Mouse (Mus musculus) embryonic facial prominence, embryonic 14.5 days (tissue): ENCODE data around the gene Bglap3. TPM values are rescaled to one million over a fixed set of nuclear protein-coding genes. Genes with fewer than 3 reads are reported as not detected.

Experiments used
- ATAC-seq: fragments of 200-750 bp; cut with Nextera tagmentation; 2 replicates; pipeline ENCODE4 v1.8.0; 2017; ENCODE audit warnings: low read depth, moderate number of reproducible peaks, moderate TSS enrichment
- DNase-seq: peaks from one replicate; pipeline ENCODE4 v3.0.0-alpha.2; 2015; ENCODE audit warnings: low spot score
- H3K27ac ChIP-seq: fragments of 300-500 bp; sonication (generic); replicated peaks from 2 replicates; pipeline ENCODE4 v1.5.1; 2014; ENCODE audit warnings: low read depth, mild to moderate bottlenecking, low read length, moderate library complexity
- H3K27me3 ChIP-seq: fragments of 300-500 bp; sonication (generic); replicated peaks from 2 replicates; pipeline ENCODE4 v1.6.1; 2014; ENCODE audit warnings: low read length; ENCODE audit not compliant: control insufficient read depth, insufficient read depth
- H3K36me3 ChIP-seq: fragments of 300-500 bp; sonication (generic); 2 replicates; pipeline ENCODE4 v1.6.1; 2014; ENCODE audit warnings: low read length, mixed read lengths; ENCODE audit not compliant: control insufficient read depth, insufficient read depth
- H3K4me1 ChIP-seq: fragments of 300-500 bp; sonication (generic); 2 replicates; pipeline ENCODE4 v1.6.1; 2014; ENCODE audit warnings: antibody characterized with exemption, low read length; ENCODE audit not compliant: control insufficient read depth, insufficient read depth
- H3K4me2 ChIP-seq: fragments of 300-500 bp; sonication (generic); 2 replicates; pipeline ENCODE4 v1.6.1; 2014; ENCODE audit warnings: low read depth, mild to moderate bottlenecking, low read length, moderate library complexity, mixed read lengths
- H3K4me3 ChIP-seq: fragments of 300-500 bp; sonication (generic); 2 replicates; pipeline ENCODE4 v1.5.1; 2014; ENCODE audit warnings: low read depth, mild to moderate bottlenecking, low read length
- H3K9ac ChIP-seq: fragments of 300-500 bp; sonication (generic); 2 replicates; pipeline ENCODE4 v1.6.1; 2014; ENCODE audit warnings: low read depth, mild to moderate bottlenecking, low read length, moderate library complexity, mixed read lengths
- H3K9me3 ChIP-seq: fragments of 300-500 bp; sonication (generic); 2 replicates; pipeline ENCODE4 v1.6.1; 2016; ENCODE audit warnings: low read length; ENCODE audit not compliant: control insufficient read depth
- WGBS: fragments of 180-500 bp; shearing (Covaris S2); extraction: QIAGEN DNeasy Blood & Tissue Kit; methylation state at CpG from one replicate; pipeline ENCODE4 v1.1.7; 2014; 5-methylcytosine and 5-hydroxymethylcytosine counted together
- polyA plus RNA-seq: library from polyadenylated mRNA; unstranded; fragments of >200 nt; fragmentation: Nextera tagmentation; extraction: Ambion mirVana; gene quantifications from 2 replicates; pipeline ENCODE4 v1.2.1, GENCODE M21; 2014

The Bglap3 gene
- polyA plus RNA-seq, 1 experiment from 2014 or later: 4.6 TPM

GRCm38 (mm10) chr3:88359584-88359983, 13.0 kb downstream of the Bglap3 start:
- no peak overlapping the region for H3K4me2 ChIP-seq
- H3K36me3 ChIP-seq: peaks cover 79% of the 10 kb centered on the region
- 0 out of 2 replicates have a peak, but pooled peaks cover 2% of the 10 kb centered on the region for H3K4me1 ChIP-seq
- H3K4me3 ChIP-seq: no peak overlapping the region
- no peaks in the 10 kb centered on the region for H3K27me3 ChIP-seq
- H3K9ac ChIP-seq: no peak overlapping the region
- H3K9me3 ChIP-seq: no peaks in the 10 kb centered on the region
- H3K27ac ChIP-seq: no peak overlapping the region
- ATAC-seq (peak; percentile 19; the same call in 1 of the 2 replicates), DNase-seq (peak; percentile 66)
- WGBS: 60% methylated on average over 5 of the region's 5 CpGs

- no peak overlapping the region for H3K9ac ChIP-seq
- H3K4me3 ChIP-seq: no peak overlapping the region
- WGBS: 97% methylated on average over 8 of the region's 8 CpGs
- H3K27me3 ChIP-seq: no peaks in the 10 kb centered on the region
- H3K9me3 ChIP-seq: no peaks in the 10 kb centered on the region
- no peak overlapping the region for H3K27ac ChIP-seq
- peaks cover 98% of the 10 kb centered on the region for H3K36me3 ChIP-seq
- DNase-seq (no peak), ATAC-seq (no peak)
- no peaks in the 10 kb centered on the region for H3K4me1 ChIP-seq
- no peak overlapping the region for H3K4me2 ChIP-seq
Observed at GRCm38 (mm10) chr3:88354396-88355165, 18.0 kb downstream of the Bglap3 start.

DNA sequence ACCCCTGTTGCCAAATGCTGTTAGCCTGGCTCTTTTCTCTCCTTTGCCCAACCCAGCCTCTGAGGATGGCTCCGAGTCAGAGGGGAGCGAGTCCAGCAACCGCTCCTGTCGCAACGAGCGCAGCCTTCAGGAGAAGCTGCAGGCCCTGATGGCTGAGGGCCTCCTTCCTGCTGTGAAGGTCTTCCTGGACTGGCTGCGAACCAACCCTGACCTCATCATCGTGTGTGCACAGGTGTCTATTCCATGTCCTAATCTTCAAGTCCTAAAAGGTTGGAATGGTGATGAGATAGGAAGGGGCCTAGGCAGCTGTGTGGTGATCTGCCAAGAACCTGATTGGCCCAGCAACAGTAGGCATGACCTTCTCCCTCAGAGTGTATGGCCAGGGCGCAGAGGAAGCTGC, 19.6 kb downstream of the Bglap3 start:
- Histone ChIP-seq H3K27ac (no peak overlapping the region), H3K36me3 (peaks cover 98% of the 10 kb centered on the region), H3K4me2 (no peak overlapping the region), H3K4me3 (no peak overlapping the region), H3K4me1 (no peaks in the 10 kb centered on the region), H3K9me3 (no peaks in the 10 kb centered on the region), H3K9ac (no peak overlapping the region), H3K27me3 (no peaks in the 10 kb centered on the region)
- WGBS: 90% methylated on average over 9 of the region's 9 CpGs
- no peak for DNase-seq
- no peak for ATAC-seq

DNA sequence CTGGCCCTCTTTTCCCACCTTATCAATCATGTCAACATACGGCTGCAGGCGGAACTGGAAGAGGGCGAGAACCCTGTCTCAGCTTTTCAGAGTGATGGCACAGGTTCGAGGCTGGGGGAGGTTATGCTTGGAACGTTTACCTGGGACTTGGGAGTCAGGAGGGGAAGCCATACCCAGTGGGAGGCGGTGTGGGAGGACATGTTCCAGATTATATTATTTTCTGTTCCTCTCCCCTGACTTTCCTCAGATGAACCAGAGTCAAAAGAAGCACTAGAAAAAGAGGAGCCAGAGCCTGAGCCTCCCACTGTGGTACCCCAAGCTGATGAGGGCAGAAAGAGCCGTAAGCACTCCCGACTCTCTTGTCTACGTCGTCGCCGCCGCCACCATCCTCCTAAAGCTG, 21.8 kb downstream of the Bglap3 start:
- peaks cover 98% of the 10 kb centered on the region for H3K36me3 ChIP-seq
- no peak overlapping the region for H3K4me3 ChIP-seq
- H3K27ac ChIP-seq: no peak overlapping the region
- no peak overlapping the region for H3K9ac ChIP-seq
- no peaks in the 10 kb centered on the region for H3K4me1 ChIP-seq
- no peaks in the 10 kb centered on the region for H3K27me3 ChIP-seq
- H3K4me2 ChIP-seq: no peak overlapping the region
- DNase-seq (no peak), ATAC-seq (no peak)
- no peaks in the 10 kb centered on the region for H3K9me3 ChIP-seq
- WGBS: 90% methylated on average over 13 of the region's 13 CpGs

GRCm38 (mm10) chr3:88339006-88339405, 33.5 kb downstream of the Bglap3 start:
- WGBS: 73% methylated on average over 3 of the region's 3 CpGs
- Histone ChIP-seq H3K4me1 (peaks cover 5% of the 10 kb centered on the region; the same call in 1 of the 2 replicates), H3K4me2 (no peak overlapping the region), H3K27ac (no peak overlapping the region), H3K9ac (no peak overlapping the region), H3K9me3 (no peaks in the 10 kb centered on the region), H3K36me3 (peaks cover 26% of the 10 kb centered on the region), H3K27me3 (no peaks in the 10 kb centered on the region), H3K4me3 (no peak overlapping the region)
- ATAC-seq: no peak
- DNase-seq: no peak

DNA sequence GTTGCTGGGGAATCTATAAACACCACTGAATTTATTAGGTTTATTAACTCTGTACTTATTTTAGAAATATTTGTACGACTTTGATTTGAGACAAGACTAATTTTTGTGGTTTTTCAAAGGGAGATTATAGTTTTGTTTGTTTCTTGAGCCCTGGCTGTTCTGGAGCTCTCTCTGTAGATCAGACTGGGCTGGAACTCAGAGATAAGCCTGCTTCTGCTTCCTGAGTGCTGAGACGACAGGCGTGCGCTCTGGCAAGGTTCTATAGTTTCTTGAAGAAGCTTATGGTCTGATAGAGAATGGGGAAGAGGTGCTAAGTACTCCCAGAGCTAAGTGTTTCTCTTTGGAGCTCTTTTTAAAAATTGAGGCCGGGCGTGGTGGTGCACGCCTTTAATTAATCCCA, 34.2 kb downstream of the Bglap3 start:
- peaks cover 5% of the 10 kb centered on the region; the same call in 1 of the 2 replicates for H3K4me1 ChIP-seq
- no peaks in the 10 kb centered on the region for H3K9me3 ChIP-seq
- ATAC-seq: no peak
- H3K4me2 ChIP-seq: no peak overlapping the region
- H3K27ac ChIP-seq: no peak overlapping the region
- no peak overlapping the region for H3K9ac ChIP-seq
- no peaks in the 10 kb centered on the region for H3K27me3 ChIP-seq
- 89% methylated on average over 7 of the region's 7 CpGs for WGBS
- no peak overlapping the region for H3K4me3 ChIP-seq
- peaks cover 19% of the 10 kb centered on the region for H3K36me3 ChIP-seq
- no peak for DNase-seq

GRCm38 (mm10) chr3:88337367-88338020, 35.0 kb downstream of the Bglap3 start:
- ATAC-seq (no peak), DNase-seq (no peak)
- Histone ChIP-seq H3K27me3 (no peaks in the 10 kb centered on the region), H3K9ac (peak overlapping the region; percentile 28; the same call in 1 of the 2 replicates), H3K4me2 (peak overlapping the region; percentile 63), H3K9me3 (no peaks in the 10 kb centered on the region), H3K36me3 (peaks cover 11% of the 10 kb centered on the region), H3K4me3 (peak overlapping the region; percentile 68), H3K4me1 (peaks cover 5% of the 10 kb centered on the region; the same call in 1 of the 2 replicates), H3K27ac (no peak overlapping the region)
- WGBS: 87% methylated on average over 11 of the region's 11 CpGs

- ATAC-seq: peak; percentile 95
- H3K4me2 ChIP-seq: peak within 1 kb of the TSS; percentile 80
- WGBS: 1% methylated on average over 36 of the region's 66 CpGs
- no peaks in the 10 kb centered on the region for H3K27me3 ChIP-seq
- H3K9me3 ChIP-seq: no peaks in the 10 kb centered on the region
- peak within 1 kb of the TSS; percentile 68 for H3K4me3 ChIP-seq
- DNase-seq: peak; percentile 98
- H3K36me3 ChIP-seq: no peaks in the 10 kb centered on the region
- peak within 1 kb of the TSS; percentile 87 for H3K27ac ChIP-seq
- peak within 1 kb of the TSS; percentile 76 for H3K9ac ChIP-seq
- H3K4me1 ChIP-seq: peaks cover 5% of the 10 kb centered on the region; the same call in 1 of the 2 replicates
Observed at GRCm38 (mm10) chr3:88336058-88337013, 36.2 kb downstream of the Bglap3 start, which contains the start of the genes Tmem79 and Smg5. Gene Tmem79 (minus strand): TSS chr3:88336148. Gene Smg5 (plus strand): TSS chr3:88336260.
